Mouse (Mus musculus) kidney, embryonic 14.5 days (tissue): ENCODE data around the gene Boll. TPM values are rescaled to one million over a fixed set of nuclear protein-coding genes. Genes with fewer than 3 reads are reported as not detected.

Experiments
- ATAC-seq: fragments of 200-750 bp; cut with Nextera tagmentation; 2 replicates; pipeline ENCODE4 v1.8.0; 2017; ENCODE audit warnings: moderate number of reproducible peaks, mild to moderate bottlenecking, moderate TSS enrichment, moderate library complexity; ENCODE audit not compliant: low FRiP score, low TSS enrichment
- H3K27ac ChIP-seq: fragments of 300-500 bp; sonication (generic); 2 replicates; pipeline ENCODE4 v1.5.1; 2014; ENCODE audit warnings: low read depth, mild to moderate bottlenecking, low read length, moderate library complexity, mixed read lengths
- H3K27me3 ChIP-seq: fragments of 300-500 bp; sonication (generic); 2 replicates; pipeline ENCODE4 v1.6.1; 2014; ENCODE audit warnings: mild to moderate bottlenecking, low read length; ENCODE audit not compliant: control insufficient read depth, insufficient read depth
- H3K36me3 ChIP-seq: fragments of 300-500 bp; sonication (generic); 2 replicates; pipeline ENCODE4 v1.6.1; 2014; ENCODE audit warnings: low read length, mixed read lengths; ENCODE audit not compliant: control insufficient read depth, insufficient read depth
- H3K4me1 ChIP-seq: fragments of 300-500 bp; sonication (generic); 2 replicates; pipeline ENCODE4 v1.6.1; 2014; ENCODE audit warnings: low read length, mixed read lengths; ENCODE audit not compliant: control insufficient read depth, insufficient read depth
- H3K4me2 ChIP-seq: fragments of 300-500 bp; sonication (generic); replicated peaks from 2 replicates; pipeline ENCODE4 v1.6.1; 2014; ENCODE audit warnings: low read depth, mild to moderate bottlenecking, low read length
- H3K4me3 ChIP-seq: fragments of 300-500 bp; sonication (generic); 2 replicates; pipeline ENCODE4 v1.5.1; 2014; ENCODE audit warnings: mild to moderate bottlenecking, low read length
- H3K9ac ChIP-seq: fragments of 300-500 bp; sonication (generic); 2 replicates; pipeline ENCODE4 v1.6.1; 2014; ENCODE audit warnings: low read depth, mild to moderate bottlenecking, low read length, moderate library complexity
- H3K9me3 ChIP-seq: fragments of 300-500 bp; sonication (generic); 2 replicates; pipeline ENCODE4 v1.6.1; 2016; ENCODE audit warnings: low read length; ENCODE audit not compliant: control insufficient read depth
- WGBS: fragments of 180-500 bp; shearing (Covaris S2); extraction: QIAGEN DNeasy Blood & Tissue Kit; methylation state at CpG from one replicate; pipeline ENCODE4 v1.1.7; 2014; 5-methylcytosine and 5-hydroxymethylcytosine counted together
- polyA plus RNA-seq: library from polyadenylated mRNA; unstranded; fragments of >200 nt; fragmentation: Nextera tagmentation; extraction: Ambion mirVana; gene quantifications from 2 replicates; pipeline ENCODE4 v1.2.1, GENCODE M21; 2014

Boll gene
- polyA plus RNA-seq, 1 experiment from 2014 or later, result 0.72 TPM

GRCm38 (mm10) chr1:55215185-55215813 is 148.0 kb downstream of the Boll start:
- Histone ChIP-seq H3K9ac (no peak overlapping the region), H3K4me2 (no peak overlapping the region), H3K27ac (no peak overlapping the region), H3K36me3 (no peaks in the 10 kb centered on the region), H3K4me1 (0 out of 2 replicates have a peak, but pooled peaks cover 3% of the 10 kb centered on the region), H3K9me3 (no peaks in the 10 kb centered on the region), H3K27me3 (no peaks in the 10 kb centered on the region), H3K4me3 (no peak overlapping the region)
- ATAC-seq, result no peak
- 58% methylated on average over 11 of the region's 11 CpGs for WGBS

GRCm38 (mm10) chr1:55213936-55214335 is 149.3 kb downstream of the Boll start:
- 0 out of 2 replicates have a peak, but pooled peaks cover 3% of the 10 kb centered on the region for H3K4me1 ChIP-seq
- no peaks in the 10 kb centered on the region for H3K27me3 ChIP-seq
- H3K27ac ChIP-seq, result no peak overlapping the region
- H3K9ac ChIP-seq, result no peak overlapping the region
- no peaks in the 10 kb centered on the region for H3K9me3 ChIP-seq
- H3K4me3 ChIP-seq, result no peak overlapping the region
- 85% methylated on average over 6 of the region's 6 CpGs for WGBS
- H3K36me3 ChIP-seq, result no peaks in the 10 kb centered on the region
- no peak overlapping the region for H3K4me2 ChIP-seq
- no peak for ATAC-seq

- H3K27me3 ChIP-seq, result no peaks in the 10 kb centered on the region
- H3K9me3 ChIP-seq, result no peaks in the 10 kb centered on the region
- H3K4me3 ChIP-seq, result no peak overlapping the region
- ATAC-seq, result peak; percentile 54; the same call in 1 of the 2 replicates
- H3K27ac ChIP-seq, result no peak overlapping the region
- WGBS, result 30% methylated on average over 6 of the region's 6 CpGs
- H3K4me1 ChIP-seq, result 0 out of 2 replicates have a peak, but pooled peaks cover 3% of the 10 kb centered on the region
- H3K4me2 ChIP-seq, result no peak overlapping the region
- no peaks in the 10 kb centered on the region for H3K36me3 ChIP-seq
- H3K9ac ChIP-seq, result no peak overlapping the region
Observed at GRCm38 (mm10) chr1:55213475-55213874, 149.8 kb downstream of the Boll start.

- 90% methylated on average over 4 of the region's 4 CpGs for WGBS
- no peak overlapping the region for H3K4me2 ChIP-seq
- no peak overlapping the region for H3K27ac ChIP-seq
- no peaks in the 10 kb centered on the region for H3K36me3 ChIP-seq
- no peak overlapping the region for H3K9ac ChIP-seq
- 0 out of 2 replicates have a peak, but pooled peaks cover 3% of the 10 kb centered on the region for H3K4me1 ChIP-seq
- no peak for ATAC-seq
- H3K27me3 ChIP-seq, result no peaks in the 10 kb centered on the region
- H3K9me3 ChIP-seq, result no peaks in the 10 kb centered on the region
- H3K4me3 ChIP-seq, result no peak overlapping the region
Observed at GRCm38 (mm10) chr1:55212771-55213170, 150.5 kb downstream of the Boll start.

GRCm38 (mm10) chr1:55211081-55211480 is 152.2 kb downstream of the Boll start:
- WGBS, result 73% methylated on average over 8 of the region's 8 CpGs
- Histone ChIP-seq H3K27ac (no peak overlapping the region), H3K27me3 (no peaks in the 10 kb centered on the region), H3K36me3 (no peaks in the 10 kb centered on the region), H3K4me1 (0 out of 2 replicates have a peak, but pooled peaks cover 3% of the 10 kb centered on the region), H3K4me2 (no peak overlapping the region), H3K9ac (no peak overlapping the region), H3K4me3 (no peak overlapping the region), H3K9me3 (no peaks in the 10 kb centered on the region)
- ATAC-seq, result no peak

- Histone ChIP-seq H3K27ac (0 out of 2 replicates have a peak overlapping the region, but pooled peaks have one; percentile 24), H3K4me1 (0 out of 2 replicates have a peak, but pooled peaks cover 3% of the 10 kb centered on the region), H3K27me3 (no peaks in the 10 kb centered on the region), H3K4me3 (no peak overlapping the region), H3K36me3 (no peaks in the 10 kb centered on the region), H3K9ac (no peak overlapping the region), H3K9me3 (no peaks in the 10 kb centered on the region), H3K4me2 (no peak overlapping the region)
- ATAC-seq, result 0 out of 2 replicates have a peak, but pooled peaks have one; percentile 20
- WGBS, result 49% methylated on average over 12 of the region's 12 CpGs
Observed at GRCm38 (mm10) chr1:55210202-55210965, 152.9 kb downstream of the Boll start.

- no peaks in the 10 kb centered on the region for H3K9me3 ChIP-seq
- H3K9ac ChIP-seq, result no peak overlapping the region
- 0 out of 2 replicates have a peak, but pooled peaks cover 3% of the 10 kb centered on the region for H3K4me1 ChIP-seq
- ATAC-seq, result no peak
- no peak overlapping the region for H3K4me3 ChIP-seq
- H3K27me3 ChIP-seq, result no peaks in the 10 kb centered on the region
- no peaks in the 10 kb centered on the region; the same call in 1 of the 2 replicates for H3K36me3 ChIP-seq
- H3K27ac ChIP-seq, result no peak overlapping the region
- WGBS, result 79% methylated on average over 5 of the region's 5 CpGs
- H3K4me2 ChIP-seq, result no peak overlapping the region
Observed at GRCm38 (mm10) chr1:55208500-55209140, 154.6 kb downstream of the Boll start.

- Histone ChIP-seq H3K27ac (no peak overlapping the region), H3K4me1 (0 out of 2 replicates have a peak, but pooled peaks cover 3% of the 10 kb centered on the region), H3K9ac (no peak overlapping the region), H3K36me3 (no peaks in the 10 kb centered on the region; the same call in 1 of the 2 replicates), H3K4me2 (no peak overlapping the region), H3K9me3 (no peaks in the 10 kb centered on the region), H3K4me3 (no peak overlapping the region), H3K27me3 (no peaks in the 10 kb centered on the region)
- 93% methylated on average over 6 of the region's 6 CpGs for WGBS
- ATAC-seq, result no peak
Observed at GRCm38 (mm10) chr1:55207561-55207960, 155.7 kb downstream of the Boll start.
